Mouse (Mus musculus) MEL (cell line): Measurements from ENCODE around the gene Chchd4. TPM values are rescaled to one million over a fixed set of nuclear protein-coding genes. Genes with fewer than 3 reads are reported as not detected.

Experiments
- DNase-seq: peaks from one replicate; pipeline ENCODE4 v3.0.0; 2011; ENCODE audit warnings: low read depth, low spot score
- H3K27ac ChIP-seq: 2 replicates; pipeline ENCODE4 v1.5.1; 2012; ENCODE audit warnings: low read depth, mild to moderate bottlenecking, control low read depth, low read length, moderate library complexity; ENCODE audit not compliant: control insufficient read depth
- H3K27me3 ChIP-seq, 2 experiments: fragments of 150-350 bp in 1 of 2; sonication (generic) in 1 of 2; 2 replicates each; pipeline ENCODE4 v1.6.1; 2012; ENCODE audit warnings: low read length in 2 of 2, mild to moderate bottlenecking in 2 of 2, improper control_type of control experiment in 1 of 2, moderate library complexity in 1 of 2; ENCODE audit not compliant: insufficient read depth in 2 of 2, control insufficient read depth in 1 of 2
- H3K36me3 ChIP-seq, 2 experiments: 2 replicates each; pipeline ENCODE4 v1.6.1; 2012 to 2014; ENCODE audit warnings: low read length in 2 of 2, improper control_type of control experiment in 1 of 2, inconsistent platforms in 1 of 2, mild to moderate bottlenecking in 1 of 2; ENCODE audit not compliant: insufficient read depth in 2 of 2, control insufficient read depth in 1 of 2
- H3K4me1 ChIP-seq, 2 experiments: fragments of 150-350 bp in 1 of 2; sonication (generic) in 1 of 2; 2 replicates each; pipeline ENCODE4 v1.6.1; 2012; ENCODE audit warnings: low read length in 2 of 2, improper control_type of control experiment in 1 of 2, mild to moderate bottlenecking in 1 of 2; ENCODE audit not compliant: insufficient read depth in 2 of 2, control insufficient read depth in 1 of 2
- H3K4me3 ChIP-seq, 2 experiments: fragments of 150-350 bp in 1 of 2; sonication (generic) in 1 of 2; 2 replicates each; pipeline ENCODE4 v1.5.1; 2012; ENCODE audit warnings: low read depth in 2 of 2, low read length in 2 of 2, mild to moderate bottlenecking in 2 of 2, moderate library complexity in 2 of 2, control low read depth in 1 of 2, improper control_type of control experiment in 1 of 2; ENCODE audit not compliant: control insufficient read depth in 1 of 2, insufficient read depth in 1 of 2
- H3K79me2 ChIP-seq: 2 replicates; pipeline ENCODE4 v1.6.1; 2012; ENCODE audit warnings: mild to moderate bottlenecking, low read length, moderate library complexity; ENCODE audit not compliant: control insufficient read depth, poor library complexity, insufficient read depth
- H3K9ac ChIP-seq: 2 replicates; pipeline ENCODE4 v1.6.1; 2012; ENCODE audit warnings: low read depth, mild to moderate bottlenecking, control low read depth, low read length, moderate library complexity; ENCODE audit not compliant: control insufficient read depth, poor library complexity, severe bottlenecking
- H3K9me3 ChIP-seq: fragments of 150-350 bp; sonication (generic); replicated peaks from 2 replicates; pipeline ENCODE4 v1.6.1; 2012; ENCODE audit warnings: mild to moderate bottlenecking, low read length, improper control_type of control experiment, moderate library complexity; ENCODE audit not compliant: insufficient read depth
- BHLHE40 ChIP-seq: IDR thresholded peaks from 2 replicates; pipeline ENCODE4 v1.6.1; 2012; ENCODE audit warnings: low read depth, mild to moderate bottlenecking, inconsistent platforms, low read length, improper control_type of control experiment, borderline replicate concordance
- E2F4 ChIP-seq: IDR thresholded peaks from 2 replicates; pipeline ENCODE4 v1.6.1; 2011; ENCODE audit warnings: low read depth, low read length, improper control_type of control experiment, borderline replicate concordance
- ELF1 ChIP-seq: IDR thresholded peaks from 2 replicates; pipeline ENCODE4 v1.6.1; 2014; ENCODE audit warnings: low read depth, mild to moderate bottlenecking, inconsistent platforms, low read length, improper control_type of control experiment, moderate library complexity
- EP300 ChIP-seq, 2 experiments: IDR thresholded peaks; 2 replicates each; pipeline ENCODE4 v1.6.1; 2011; ENCODE audit warnings: improper control_type of control experiment in 2 of 2, low read length in 2 of 2, low read depth in 1 of 2, mild to moderate bottlenecking in 1 of 2
- ETS1 ChIP-seq: IDR thresholded peaks from 2 replicates; pipeline ENCODE4 v1.6.1; 2012; ENCODE audit warnings: low read depth, mild to moderate bottlenecking, inconsistent platforms, low read length, improper control_type of control experiment, moderate library complexity
- GATA1 ChIP-seq: IDR thresholded peaks from 2 replicates; pipeline ENCODE4 v1.6.1; 2011; ENCODE audit warnings: low read depth, low read length, improper control_type of control experiment
- MAX ChIP-seq: IDR thresholded peaks from 2 replicates; pipeline ENCODE4 v1.6.1; 2011; ENCODE audit warnings: low read length, improper control_type of control experiment
- MEF2A ChIP-seq: IDR thresholded peaks from 2 replicates; pipeline ENCODE4 v1.6.1; 2014; ENCODE audit warnings: low read depth, mild to moderate bottlenecking, inconsistent platforms, low read length, improper control_type of control experiment; ENCODE audit not compliant: poor library complexity, insufficient replicate concordance, severe bottlenecking; ENCODE audit errors: extremely low read depth
- MXI1 ChIP-seq: IDR thresholded peaks from 2 replicates; pipeline ENCODE4 v1.6.1; 2011; ENCODE audit warnings: mild to moderate bottlenecking, low read depth, low read length, improper control_type of control experiment
- MYB ChIP-seq: IDR thresholded peaks from 2 replicates; pipeline ENCODE4 v1.6.1; 2011; ENCODE audit warnings: mild to moderate bottlenecking, low read depth, low read length, improper control_type of control experiment
- MYC ChIP-seq: IDR thresholded peaks from 2 replicates; pipeline ENCODE4 v1.6.1; 2011; ENCODE audit warnings: low read depth, mild to moderate bottlenecking, low read length, improper control_type of control experiment, moderate library complexity
- NRF1 ChIP-seq: IDR thresholded peaks from 2 replicates; pipeline ENCODE4 v1.6.1; 2014; ENCODE audit warnings: low read depth, mild to moderate bottlenecking, inconsistent platforms, low read length, improper control_type of control experiment, moderate library complexity; ENCODE audit not compliant: poor library complexity, insufficient read depth, severe bottlenecking
- POLR2A ChIP-seq, 2 experiments: IDR thresholded peaks; 2 replicates each; pipeline ENCODE4 v1.6.1; 2011 to 2012; ENCODE audit warnings: low read length in 2 of 2, mild to moderate bottlenecking in 2 of 2, control low read depth in 1 of 2, improper control_type of control experiment in 1 of 2, low read depth in 1 of 2, moderate library complexity in 1 of 2; ENCODE audit not compliant: control insufficient read depth in 1 of 2, insufficient read depth in 1 of 2, poor library complexity in 1 of 2
- RAD21 ChIP-seq: IDR thresholded peaks from 2 replicates; pipeline ENCODE4 v1.6.1; 2011; ENCODE audit warnings: mild to moderate bottlenecking, low read depth, low read length, improper control_type of control experiment
- RCOR1 ChIP-seq: IDR thresholded peaks from 2 replicates; pipeline ENCODE4 v1.6.1; 2012; ENCODE audit warnings: low read depth, mild to moderate bottlenecking, inconsistent platforms, low read length, improper control_type of control experiment
- SMC3 ChIP-seq: IDR thresholded peaks from 2 replicates; pipeline ENCODE4 v1.6.1; 2011; ENCODE audit warnings: low read depth, low read length, improper control_type of control experiment
- TAL1 ChIP-seq: IDR thresholded peaks from 2 replicates; pipeline ENCODE4 v1.6.1; 2012; ENCODE audit warnings: mild to moderate bottlenecking, inconsistent platforms, low read length, moderate library complexity, mixed read lengths
- TBP ChIP-seq: IDR thresholded peaks from 2 replicates; pipeline ENCODE4 v1.8.0; 2011; ENCODE audit warnings: low read depth, low read length, improper control_type of control experiment
- UBTF ChIP-seq: IDR thresholded peaks from 2 replicates; pipeline ENCODE4 v1.6.1; 2012; ENCODE audit warnings: low read depth, mild to moderate bottlenecking, inconsistent platforms, low read length, improper control_type of control experiment, moderate library complexity, borderline replicate concordance; ENCODE audit not compliant: insufficient read depth
- USF1 ChIP-seq: IDR thresholded peaks from 2 replicates; pipeline ENCODE4 v1.6.1; 2014; ENCODE audit warnings: low read depth, mild to moderate bottlenecking, inconsistent platforms, low read length, improper control_type of control experiment, moderate library complexity
- ZC3H11A ChIP-seq: IDR thresholded peaks from 2 replicates; pipeline ENCODE4 v1.6.1; 2012; ENCODE audit warnings: low read depth, mild to moderate bottlenecking, inconsistent platforms, low read length, improper control_type of control experiment
- ZKSCAN1 ChIP-seq: IDR thresholded peaks from 2 replicates; pipeline ENCODE4 v1.6.1; 2012; ENCODE audit warnings: low read depth, mild to moderate bottlenecking, inconsistent platforms, low read length, improper control_type of control experiment, moderate library complexity
- ZMIZ1 ChIP-seq: IDR thresholded peaks from 2 replicates; pipeline ENCODE4 v1.6.1; 2012; ENCODE audit warnings: low read depth, mild to moderate bottlenecking, inconsistent platforms, low read length, improper control_type of control experiment, moderate library complexity
- polyA plus RNA-seq, 2 experiments: library from polyadenylated mRNA; stranded (reverse) in 1 of 2; unstranded in 1 of 2; fragments of >175 nt in 1 of 2; fragments of >200 nt in 1 of 2; gene quantifications; 2 replicates each; pipeline versions ENCODE4 v1.2.1 to v1.2.4; 2012; ENCODE audit warnings: low replicate concordance in 2 of 2, low read depth in 1 of 2; ENCODE audit not compliant: insufficient read length in 2 of 2, insufficient read depth in 1 of 2, missing spikeins in 1 of 2
- total RNA-seq: library from RNA; depleted of rRNA; stranded (reverse); fragments of 300-350 nt; gene quantifications from 2 replicates; pipeline ENCODE4 v1.2.3, GENCODE M21; 2012

The Chchd4 gene
- total and polyA plus RNA-seq, 3 experiments = 38.5 to 54.8 TPM; not detected in 1

DNA sequence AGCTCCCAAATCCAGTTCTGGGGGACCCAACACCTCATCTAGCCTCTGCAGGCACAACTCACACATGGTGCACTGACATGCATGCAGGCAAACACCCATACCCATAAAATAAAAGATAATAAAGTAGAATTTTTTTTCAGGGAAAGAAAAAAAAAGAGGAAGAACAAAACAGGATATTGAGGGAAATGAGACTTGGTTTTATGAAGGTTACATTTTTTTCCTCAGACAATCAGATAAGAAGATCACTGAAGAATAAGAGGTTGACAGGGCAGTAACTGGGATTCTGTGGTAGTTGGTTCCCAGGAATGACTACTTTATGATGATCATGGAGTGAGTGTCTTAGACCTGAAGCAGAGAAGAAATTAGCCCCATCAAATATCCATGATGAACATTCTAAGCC lies 40.8 kb upstream of the Chchd4 start (continued):
- 0 out of 2 replicates have a peak, but pooled peaks have one; percentile 8 for TF ChIP-seq MXI1
- no peak for TF ChIP-seq ELF1
- TF ChIP-seq UBTF = no peak
- TF ChIP-seq MEF2A = no peak
- peak in 1 of 2 experiments; percentile 55; a peak in 2 of 4 replicates for TF ChIP-seq EP300 (IDR thresholded peaks at IDR 0.05; ENCODE audit: low read depth in 1 of 2, low read length in 2 of 2)
- no peak for TF ChIP-seq ZMIZ1
- TF ChIP-seq RCOR1 = peak; percentile 58; the same call in 1 of the 2 replicates
- TF ChIP-seq TBP = no peak
- no peak for TF ChIP-seq RAD21
- no peak for TF ChIP-seq MAX
- TF ChIP-seq MYB = no peak
- TF ChIP-seq E2F4 = no peak
- TF ChIP-seq ZKSCAN1 = 0 out of 2 replicates have a peak, but pooled peaks have one; percentile 34
- no peak for TF ChIP-seq USF1
- TF ChIP-seq ETS1 = peak; percentile 45; the same call in 1 of the 2 replicates
- TF ChIP-seq TAL1 = no peak
- no peak for TF ChIP-seq ZC3H11A
- TF ChIP-seq BHLHE40 = no peak
- TF ChIP-seq SMC3 = no peak
- TF ChIP-seq, all 39 proteins: peak for 7

DNA sequence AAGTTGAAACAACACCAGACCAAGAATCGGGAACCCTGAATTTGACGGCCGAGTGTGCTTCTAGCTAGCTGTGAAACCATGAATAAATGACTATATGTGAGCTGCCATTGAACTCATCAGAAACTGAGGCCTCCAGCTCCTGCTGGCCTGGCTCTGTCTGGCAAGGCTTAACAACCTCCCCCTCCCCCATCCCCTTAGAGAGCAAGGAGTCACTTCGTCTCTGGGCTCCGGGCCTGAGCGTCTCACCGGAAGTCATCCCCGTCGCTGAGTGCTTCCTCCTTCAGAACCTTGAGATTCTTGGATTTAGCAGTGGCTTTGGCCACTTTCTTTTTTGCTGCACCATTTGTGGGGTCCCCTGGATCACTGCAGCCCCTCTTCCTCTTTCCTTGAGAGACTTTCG lies 36.9 kb upstream of the Chchd4 start:
- no peaks in the 10 kb centered on the region for H3K27me3 ChIP-seq
- H3K9me3 ChIP-seq = no peaks in the 10 kb centered on the region
- peaks cover 3 to 28% of the 10 kb centered on the region in 2 experiments for H3K36me3 ChIP-seq
- no peak for DNase-seq
- H3K27ac ChIP-seq = no peak overlapping the region
- H3K4me3 ChIP-seq = no peak overlapping the region
- TF ChIP-seq MAX (no peak), EP300 (IDR thresholded peaks at IDR 0.05; ENCODE audit: low read depth in 1 of 2, low read length in 2 of 2) (no peak), ZC3H11A (no peak), GATA1 (no peak), UBTF (no peak), POLR2A (IDR thresholded peaks at IDR 0.05; ENCODE audit: control insufficient read depth in 1 of 2, insufficient read depth in 1 of 2, low read depth in 1 of 2, low read length in 2 of 2, poor library complexity in 1 of 2) (no peak), NRF1 (no peak), MXI1 (no peak), MYB (no peak), MYC (no peak), TAL1 (no peak), RAD21 (no peak), BHLHE40 (no peak)
- peaks cover 17 to 18% of the 10 kb centered on the region in 2 experiments for H3K4me1 ChIP-seq
- no peaks in the 10 kb centered on the region for H3K79me2 ChIP-seq
- H3K9ac ChIP-seq = no peak overlapping the region
